Mouse (Mus musculus) forebrain, embryonic 12.5 days (tissue): ENCODE measurements at regions not wholly inside any gene's neighbourhood (a gene's known extent, or its start where the extent isn't known, plus 50 kb on each side); places are given as distances from the start of the nearest gene placed in this dataset.

Source experiments
- ATAC-seq: fragments of 200-750 bp; cut with Nextera tagmentation; 2 replicates; pipeline ENCODE4 v1.8.0; 2017; ENCODE audit warnings: moderate TSS enrichment; ENCODE audit not compliant: low FRiP score
- H3K27ac ChIP-seq: fragments of 300-500 bp; sonication (generic); 2 replicates; pipeline ENCODE4 v1.5.1; 2016; ENCODE audit warnings: mild to moderate bottlenecking
- H3K27me3 ChIP-seq: fragments of 300-500 bp; sonication (generic); 2 replicates; pipeline ENCODE4 v1.6.1; 2016; ENCODE audit warnings: mild to moderate bottlenecking
- H3K36me3 ChIP-seq: fragments of 300-500 bp; sonication (generic); replicated peaks from 2 replicates; pipeline ENCODE4 v1.6.1; 2016; ENCODE audit warnings: mild to moderate bottlenecking
- H3K4me1 ChIP-seq: fragments of 300-500 bp; sonication (generic); 2 replicates; pipeline ENCODE4 v1.6.1; 2016
- H3K4me2 ChIP-seq: fragments of 300-500 bp; sonication (generic); 2 replicates; pipeline ENCODE4 v1.6.1; 2016; ENCODE audit warnings: mild to moderate bottlenecking, moderate library complexity
- H3K4me3 ChIP-seq: fragments of 300-500 bp; sonication (generic); replicated peaks from 2 replicates; pipeline ENCODE4 v1.5.1; 2016; ENCODE audit warnings: mild to moderate bottlenecking
- H3K9ac ChIP-seq: fragments of 300-500 bp; sonication (generic); 2 replicates; pipeline ENCODE4 v1.6.1; 2016; ENCODE audit warnings: mild to moderate bottlenecking
- H3K9me3 ChIP-seq: fragments of 300-500 bp; sonication (generic); 2 replicates; pipeline ENCODE4 v1.6.1; 2016
- WGBS: fragments of 180-500 bp; shearing (Covaris S2); methylation state at CpG from one replicate; pipeline ENCODE4 v1.1.7; 2016; 5-methylcytosine and 5-hydroxymethylcytosine counted together

DNA sequence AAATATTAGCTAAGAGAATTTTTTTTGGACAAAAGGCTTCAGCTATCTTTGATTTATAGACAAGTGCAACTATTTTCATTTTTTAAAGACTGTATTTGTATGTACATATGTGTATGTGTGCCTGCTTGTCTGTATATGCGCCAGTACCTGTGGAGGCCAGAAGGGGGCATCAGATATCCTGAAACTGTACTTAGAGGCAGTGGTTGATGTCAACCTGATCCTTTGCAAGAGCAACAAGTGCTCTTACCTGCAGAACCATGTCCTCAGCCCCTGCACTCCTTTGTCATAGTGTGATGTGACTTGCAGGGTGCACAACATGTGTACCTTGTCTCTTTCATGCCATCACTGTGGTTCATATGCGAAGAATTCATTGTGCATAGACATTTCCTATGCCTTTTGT is 379.5 kb downstream of the Bckdhb start:
- no peak overlapping the region for H3K27ac ChIP-seq
- H3K9ac ChIP-seq: no peak overlapping the region
- H3K4me2 ChIP-seq: no peak overlapping the region
- no peaks in the 10 kb centered on the region for H3K36me3 ChIP-seq
- 87% methylated on average over 2 of the region's 2 CpGs for WGBS
- no peak overlapping the region for H3K4me3 ChIP-seq
- H3K27me3 ChIP-seq: no peaks in the 10 kb centered on the region
- H3K4me1 ChIP-seq: no peaks in the 10 kb centered on the region
- no peaks in the 10 kb centered on the region for H3K9me3 ChIP-seq
- ATAC-seq: no peak

DNA sequence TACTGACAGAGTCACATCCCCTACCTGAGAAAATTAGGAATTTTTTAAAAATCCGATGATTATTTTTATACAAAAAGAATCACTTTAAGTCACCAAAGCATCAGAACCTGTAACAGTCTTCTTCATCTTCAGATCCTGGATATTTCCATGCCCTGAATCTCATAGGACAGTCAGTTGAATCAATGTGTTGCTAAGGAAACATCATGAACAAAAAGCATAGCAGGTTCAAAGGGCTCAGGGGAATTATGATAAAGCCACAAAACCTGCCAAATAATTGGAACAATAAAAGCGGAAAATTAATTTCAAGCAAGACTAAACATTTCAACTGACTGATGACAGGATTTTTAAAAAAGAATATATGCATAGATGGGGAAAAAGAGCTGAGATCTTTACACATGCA is 393.9 kb downstream of the Bckdhb start:
- Histone ChIP-seq H3K9me3 (no peaks in the 10 kb centered on the region), H3K9ac (no peak overlapping the region), H3K27ac (no peak overlapping the region), H3K27me3 (no peaks in the 10 kb centered on the region), H3K4me2 (no peak overlapping the region), H3K36me3 (no peaks in the 10 kb centered on the region), H3K4me3 (no peak overlapping the region), H3K4me1 (peaks cover 9% of the 10 kb centered on the region; the same call in 1 of the 2 replicates)
- no peak for ATAC-seq
- WGBS: 73% methylated on average over 2 of the region's 2 CpGs

DNA sequence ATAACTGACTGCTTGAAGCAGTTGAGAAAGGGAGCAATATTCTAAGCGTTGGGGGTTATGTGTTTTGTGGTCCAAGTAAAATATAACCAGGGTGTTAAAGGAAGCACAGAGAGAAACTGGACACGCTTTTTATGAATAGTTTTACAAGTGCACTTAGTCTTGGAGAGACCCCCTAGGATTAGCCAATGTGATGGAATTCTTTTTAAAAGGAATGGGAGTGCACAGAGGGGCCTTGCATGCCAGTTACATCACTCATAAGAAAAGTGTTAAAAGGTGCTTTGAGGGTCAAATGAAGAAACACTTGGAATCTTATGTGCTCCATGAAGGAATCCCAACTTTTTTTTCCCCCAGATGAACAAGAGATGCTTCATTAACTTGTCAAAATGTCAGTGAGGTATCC is 394.4 kb downstream of the Bckdhb start:
- 57% methylated on average over 2 of the region's 2 CpGs for WGBS

DNA sequence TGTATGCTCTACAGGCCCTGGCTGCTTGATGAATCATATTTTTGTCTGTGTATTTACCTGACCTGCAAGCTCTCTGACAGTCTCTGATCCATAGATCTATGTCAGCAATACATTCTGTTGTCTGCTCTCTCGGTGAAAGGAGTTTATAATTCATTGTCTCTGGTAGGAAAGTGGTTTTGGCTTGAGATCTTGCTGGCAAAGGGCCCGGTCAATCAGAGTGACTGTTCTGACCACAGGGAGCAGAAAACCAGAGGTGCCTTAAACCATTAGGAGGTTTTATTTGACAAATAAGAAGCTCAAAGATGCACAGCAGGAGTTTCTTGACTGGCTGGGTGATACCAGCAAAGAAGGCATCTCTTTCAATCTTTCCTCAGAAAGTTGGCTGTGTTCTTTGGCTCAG is 398.2 kb downstream of the Bckdhb start:
- Histone ChIP-seq H3K9ac (no peak overlapping the region), H3K36me3 (no peaks in the 10 kb centered on the region), H3K27me3 (no peaks in the 10 kb centered on the region), H3K4me3 (no peak overlapping the region), H3K9me3 (no peaks in the 10 kb centered on the region), H3K4me2 (no peak overlapping the region), H3K4me1 (peaks cover 9% of the 10 kb centered on the region; the same call in 1 of the 2 replicates), H3K27ac (no peak overlapping the region)
- 68% methylated on average over 2 of the region's 2 CpGs for WGBS
- ATAC-seq: no peak

More for the DNA sequence above, 394.4 kb downstream of the Bckdhb start:
- Histone ChIP-seq H3K9ac (no peak overlapping the region), H3K4me2 (no peak overlapping the region), H3K4me1 (peaks cover 9% of the 10 kb centered on the region; the same call in 1 of the 2 replicates), H3K4me3 (no peak overlapping the region), H3K36me3 (no peaks in the 10 kb centered on the region), H3K9me3 (no peaks in the 10 kb centered on the region), H3K27ac (no peak overlapping the region), H3K27me3 (no peaks in the 10 kb centered on the region)
- ATAC-seq: no peak

DNA sequence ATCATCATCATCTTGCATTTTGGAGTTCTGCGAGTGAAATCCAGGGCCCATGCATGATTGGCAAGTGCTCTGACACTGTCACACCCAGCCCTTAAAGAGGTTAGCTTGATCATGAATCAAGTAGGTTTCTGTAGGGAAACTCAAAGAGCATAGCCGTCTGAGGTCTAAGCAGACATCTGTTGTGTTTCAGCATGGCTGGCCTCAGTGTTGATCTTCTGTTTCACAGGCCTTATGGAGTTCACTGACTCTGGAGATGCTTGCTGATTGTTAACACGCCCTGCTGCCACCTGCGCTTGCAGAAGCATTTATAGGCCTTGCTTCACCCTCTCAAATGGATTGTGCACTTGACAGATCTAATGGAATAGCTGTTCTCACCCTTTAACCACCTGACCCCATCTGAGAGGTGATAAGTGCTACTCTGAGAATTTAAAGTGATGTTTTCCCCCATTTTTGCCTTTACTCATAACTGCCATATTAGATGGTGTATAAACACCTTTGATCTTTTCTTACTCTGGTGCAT is 406.2 kb downstream of the Bckdhb start:
- Histone ChIP-seq H3K4me1 (no peaks in the 10 kb centered on the region), H3K27ac (no peak overlapping the region), H3K36me3 (no peaks in the 10 kb centered on the region), H3K4me2 (no peak overlapping the region), H3K4me3 (no peak overlapping the region), H3K9ac (no peak overlapping the region), H3K27me3 (no peaks in the 10 kb centered on the region), H3K9me3 (no peaks in the 10 kb centered on the region)
- WGBS: 80% methylated on average over 4 of the region's 4 CpGs
- peak; percentile 67; the same call in 1 of the 2 replicates for ATAC-seq

DNA sequence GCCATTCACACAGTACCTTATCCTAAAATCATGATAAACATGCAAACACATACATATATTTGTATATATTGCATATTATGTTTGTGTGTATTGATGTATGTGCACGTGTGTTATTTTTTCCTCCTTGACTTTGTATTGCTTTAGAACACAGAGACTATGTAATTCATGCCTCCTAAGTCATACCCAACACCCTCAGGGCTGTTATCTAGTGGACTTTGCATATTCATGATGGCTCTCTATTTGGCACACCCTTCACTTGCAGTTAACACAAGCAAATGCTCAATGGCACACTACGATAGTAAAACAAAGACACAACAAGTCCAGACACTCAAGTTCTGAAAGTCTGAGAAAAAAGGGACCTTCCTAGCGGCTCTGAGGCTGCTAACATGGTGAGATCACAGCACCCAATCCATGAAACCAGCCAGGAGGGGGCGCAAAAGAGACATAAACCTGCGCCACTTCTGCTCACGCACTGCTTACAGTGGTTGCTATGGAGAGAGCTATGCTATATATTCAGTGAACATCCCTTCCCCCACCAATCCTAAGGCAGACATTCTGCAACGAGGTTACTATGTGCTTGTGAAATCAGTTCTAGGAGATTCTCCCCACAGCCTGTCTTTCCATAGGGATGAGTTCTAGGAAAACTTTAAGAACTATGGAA is 418.6 kb downstream of the Bckdhb start:
- no peaks in the 10 kb centered on the region for H3K27me3 ChIP-seq
- no peak overlapping the region for H3K4me2 ChIP-seq
- H3K9me3 ChIP-seq: no peaks in the 10 kb centered on the region
- H3K9ac ChIP-seq: no peak overlapping the region
- no peaks in the 10 kb centered on the region for H3K4me1 ChIP-seq
- peak; percentile 94 for ATAC-seq
- H3K27ac ChIP-seq: no peak overlapping the region
- no peak overlapping the region for H3K4me3 ChIP-seq
- 14% methylated on average over 7 of the region's 7 CpGs for WGBS
- no peaks in the 10 kb centered on the region for H3K36me3 ChIP-seq

DNA sequence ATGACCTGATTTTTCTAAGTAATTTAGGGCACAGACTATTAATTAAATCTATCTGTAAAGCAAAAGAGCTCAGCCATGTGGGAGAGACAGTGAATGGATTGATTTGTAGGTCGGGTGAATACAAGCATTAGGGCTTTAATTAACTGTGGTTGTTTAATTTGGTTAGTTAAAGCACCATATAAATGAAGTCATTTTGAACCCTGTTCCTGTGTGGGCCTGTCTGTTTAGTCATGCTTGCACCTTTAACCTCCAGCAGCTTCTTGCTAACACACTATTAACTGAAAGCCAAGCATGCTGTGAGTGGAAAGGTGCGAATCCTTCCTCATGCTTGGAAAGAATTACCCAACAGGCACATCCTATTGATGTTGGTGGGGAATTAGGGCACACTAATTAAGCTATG is 425.3 kb downstream of the Bckdhb start:
- no peaks in the 10 kb centered on the region for H3K9me3 ChIP-seq
- no peaks in the 10 kb centered on the region; the same call in 1 of the 2 replicates for H3K4me1 ChIP-seq
- no peaks in the 10 kb centered on the region for H3K27me3 ChIP-seq
- no peak overlapping the region for H3K9ac ChIP-seq
- WGBS: 11% methylated on average over 2 of the region's 2 CpGs
- no peak overlapping the region for H3K4me3 ChIP-seq
- H3K4me2 ChIP-seq: no peak overlapping the region
- peak; percentile 70; the same call in 1 of the 2 replicates for ATAC-seq
- no peak overlapping the region for H3K27ac ChIP-seq
- no peaks in the 10 kb centered on the region for H3K36me3 ChIP-seq

DNA sequence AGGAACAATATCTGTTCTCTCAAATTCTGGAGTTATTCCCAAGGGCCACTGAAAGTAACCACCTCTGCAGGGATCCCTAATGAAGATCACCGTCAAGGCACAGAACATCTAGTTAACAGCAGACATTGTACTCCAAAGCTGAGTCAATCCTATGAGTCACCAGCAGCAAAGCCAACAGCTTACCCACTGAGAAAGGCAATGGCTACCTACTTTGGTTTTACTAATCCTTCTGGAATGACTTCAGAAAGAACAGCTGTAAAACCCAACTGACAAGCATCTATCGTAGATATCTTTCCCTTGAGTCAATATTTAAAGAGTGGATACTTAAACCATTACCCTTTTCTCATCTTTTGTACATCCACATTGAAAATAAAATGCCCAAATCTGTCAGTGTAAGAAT is 429.5 kb downstream of the Bckdhb start:
- ATAC-seq: no peak
- 83% methylated on average over 2 of the region's 2 CpGs for WGBS
- no peaks in the 10 kb centered on the region for H3K27me3 ChIP-seq

DNA sequence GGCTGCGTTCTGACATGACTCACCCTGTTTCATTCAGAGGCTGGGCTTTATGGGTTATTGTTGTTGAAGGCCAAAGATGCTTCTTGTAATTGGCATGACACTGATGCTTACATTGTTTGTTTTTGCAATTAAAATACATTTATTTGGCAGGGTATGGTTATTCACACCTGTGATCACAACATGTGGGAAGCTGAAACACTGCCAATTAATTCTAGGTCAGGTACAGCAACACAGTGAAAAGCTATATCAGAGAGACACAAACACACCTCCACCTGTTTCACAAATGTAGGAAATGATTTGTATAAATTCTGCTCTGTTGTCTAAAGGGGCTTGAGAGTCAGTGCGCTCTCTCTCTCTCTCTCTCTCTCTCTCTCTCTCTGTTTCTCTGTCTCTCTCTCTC is 431.2 kb downstream of the Bckdhb start:
- Histone ChIP-seq H3K9me3 (no peaks in the 10 kb centered on the region), H3K27ac (no peak overlapping the region), H3K27me3 (no peaks in the 10 kb centered on the region), H3K4me3 (no peak overlapping the region), H3K36me3 (no peaks in the 10 kb centered on the region), H3K9ac (no peak overlapping the region), H3K4me1 (peaks cover 3% of the 10 kb centered on the region; the same call in 1 of the 2 replicates), H3K4me2 (no peak overlapping the region)
- no peak for ATAC-seq
- 86% methylated on average over 2 of the region's 2 CpGs for WGBS

More for the DNA sequence above, 429.5 kb downstream of the Bckdhb start:
- Histone ChIP-seq H3K4me2 (no peak overlapping the region), H3K27ac (no peak overlapping the region), H3K4me3 (no peak overlapping the region), H3K36me3 (no peaks in the 10 kb centered on the region), H3K9me3 (no peaks in the 10 kb centered on the region), H3K9ac (no peak overlapping the region), H3K4me1 (no peaks in the 10 kb centered on the region; the same call in 1 of the 2 replicates)

DNA sequence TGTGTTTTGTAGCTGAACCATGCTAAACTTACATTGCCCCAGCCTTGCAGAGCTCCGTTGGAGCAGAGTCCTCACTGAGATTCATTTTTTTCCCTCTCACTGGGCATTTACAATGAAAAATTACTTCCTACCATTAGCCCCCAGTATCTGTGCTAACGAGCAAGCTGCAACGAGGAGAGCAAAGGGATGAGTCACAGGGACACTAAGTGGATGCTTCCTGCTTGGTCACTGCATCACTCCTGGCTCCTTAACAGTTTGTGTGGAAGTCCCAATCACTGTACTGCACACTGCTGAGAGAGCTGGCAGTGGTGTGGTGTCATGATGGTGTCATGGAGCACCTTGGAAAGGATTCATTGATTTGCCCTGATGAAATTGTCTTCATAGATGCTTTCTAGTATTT is 434.9 kb downstream of the Bckdhb start:
- ATAC-seq: 0 out of 2 replicates have a peak, but pooled peaks have one; percentile 36
- 34% methylated on average over 3 of the region's 3 CpGs for WGBS
- Histone ChIP-seq H3K27ac (no peak overlapping the region), H3K4me1 (peaks cover 3% of the 10 kb centered on the region; the same call in 1 of the 2 replicates), H3K4me3 (no peak overlapping the region), H3K4me2 (no peak overlapping the region), H3K9ac (no peak overlapping the region), H3K36me3 (no peaks in the 10 kb centered on the region), H3K9me3 (no peaks in the 10 kb centered on the region), H3K27me3 (no peaks in the 10 kb centered on the region)

DNA sequence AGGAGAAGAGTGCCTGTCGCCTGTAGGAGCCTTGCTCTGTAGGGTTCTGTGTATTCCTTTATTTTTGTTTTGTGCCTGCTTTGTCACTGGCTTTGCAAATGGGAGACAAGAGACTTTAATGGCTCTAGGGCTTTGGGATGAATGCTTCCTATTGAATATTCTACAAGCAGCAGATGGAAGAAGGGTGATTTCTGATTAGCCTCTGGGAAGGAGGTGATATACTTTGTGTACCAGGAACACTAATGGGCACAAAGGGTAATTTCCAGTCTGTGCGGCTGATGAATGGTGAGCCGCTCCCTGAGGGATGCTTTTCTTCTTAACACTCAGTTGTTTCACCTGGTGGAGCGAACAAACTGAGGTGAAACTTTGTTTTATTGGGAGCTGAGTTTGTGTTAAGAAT is 435.5 kb downstream of the Bckdhb start:
- no peak overlapping the region for H3K27ac ChIP-seq
- H3K9me3 ChIP-seq: no peaks in the 10 kb centered on the region
- no peak overlapping the region for H3K4me2 ChIP-seq
- no peak overlapping the region for H3K9ac ChIP-seq
- no peak overlapping the region for H3K4me3 ChIP-seq
- ATAC-seq: 0 out of 2 replicates have a peak, but pooled peaks have one; percentile 41
- H3K36me3 ChIP-seq: no peaks in the 10 kb centered on the region
- no peaks in the 10 kb centered on the region for H3K27me3 ChIP-seq
- WGBS: 51% methylated on average over 4 of the region's 4 CpGs
- peaks cover 3% of the 10 kb centered on the region; the same call in 1 of the 2 replicates for H3K4me1 ChIP-seq

DNA sequence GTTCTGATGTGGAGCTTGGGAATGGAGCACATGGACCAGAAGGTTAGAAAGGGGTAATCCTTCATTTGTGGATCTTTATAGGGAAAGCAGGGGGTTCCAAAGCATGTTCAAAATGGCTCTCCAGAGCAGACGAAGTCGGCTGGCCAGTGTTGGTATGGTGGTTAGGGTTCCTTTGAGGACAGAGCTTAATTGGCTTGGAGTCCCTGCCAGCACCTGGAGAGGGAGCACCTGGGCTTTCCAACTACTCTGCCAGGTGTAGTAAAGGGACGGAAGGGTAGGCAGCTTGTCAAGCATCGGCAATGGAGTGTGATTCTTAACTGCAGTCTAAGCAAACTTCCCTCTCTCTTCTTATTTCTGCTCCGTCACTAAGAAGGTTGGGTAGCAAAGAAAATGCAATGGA is 438.5 kb downstream of the Bckdhb start:
- no peak overlapping the region for H3K9ac ChIP-seq
- no peak for ATAC-seq
- WGBS: 93% methylated on average over 5 of the region's 5 CpGs
- H3K4me1 ChIP-seq: peaks cover 3% of the 10 kb centered on the region; the same call in 1 of the 2 replicates
- no peak overlapping the region for H3K4me2 ChIP-seq
- no peak overlapping the region for H3K27ac ChIP-seq
- H3K9me3 ChIP-seq: no peaks in the 10 kb centered on the region
- H3K27me3 ChIP-seq: no peaks in the 10 kb centered on the region
- H3K36me3 ChIP-seq: no peaks in the 10 kb centered on the region
- H3K4me3 ChIP-seq: no peak overlapping the region

DNA sequence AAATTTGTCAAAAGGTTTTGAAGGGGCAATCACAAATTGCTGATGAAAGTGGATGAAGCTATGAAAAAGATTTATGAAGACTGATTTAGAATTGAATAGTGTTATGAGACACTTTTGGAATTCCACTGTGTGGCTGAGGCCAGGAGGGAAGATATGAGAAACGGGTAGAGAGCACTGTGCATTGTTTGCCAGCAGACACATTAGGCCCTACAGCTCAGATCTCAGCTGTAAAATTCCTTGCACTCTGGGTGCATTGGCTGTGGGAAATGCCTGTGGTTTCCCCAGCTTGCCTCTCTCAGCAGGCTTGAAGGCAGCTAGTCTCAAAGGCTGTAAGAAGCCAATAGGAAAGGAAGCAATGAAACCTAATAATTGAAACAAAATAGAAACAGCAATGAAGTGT is 444.3 kb downstream of the Bckdhb start:
- no peaks in the 10 kb centered on the region for H3K27me3 ChIP-seq
- H3K36me3 ChIP-seq: no peaks in the 10 kb centered on the region
- H3K4me1 ChIP-seq: no peaks in the 10 kb centered on the region
- H3K27ac ChIP-seq: no peak overlapping the region
- ATAC-seq: no peak
- WGBS: 59% methylated on average over 1 of the region's 1 CpGs
- no peak overlapping the region for H3K4me2 ChIP-seq
- H3K4me3 ChIP-seq: no peak overlapping the region
- H3K9me3 ChIP-seq: no peaks in the 10 kb centered on the region
- H3K9ac ChIP-seq: no peak overlapping the region
